8 mouse cellular contexts compared by ENCODE assay signal in genomic region chr2:31458989-31459936, GRCm38 (mm10). TPM values are rescaled to one million over a fixed set of nuclear protein-coding genes. Genes with fewer than 3 reads are reported as not detected.
A peak's percentile ranks its signal among the peaks of the same experiment; 100 is the strongest.
DNase-seq lines count a peak whose midpoint lies in the region; ATAC-seq and TF ChIP-seq lines count a peak whose summit lies in the region.

No protein-coding gene starts in this region.

- H3K27ac ChIP-seq in heart, embryonic 15.5 days = no peak overlapping the region
- H3K27ac ChIP-seq in ES-Bruce4 (ENCODE audit: insufficient read depth, low read length) = no peak overlapping the region
- no peak overlapping the region for H3K27ac ChIP-seq in hindbrain, embryonic 14.5 days
- H3K27ac ChIP-seq in midbrain, embryonic 11.5 days (ENCODE audit: low read depth, low read length) = no peak overlapping the region

- 43% methylated on average over 16 of the region's 16 CpGs for WGBS in heart, embryonic 15.5 days
- 40% methylated on average over 16 of the region's 16 CpGs for WGBS in hindbrain, embryonic 14.5 days
- WGBS in midbrain, embryonic 11.5 days = 43% methylated on average over 16 of the region's 16 CpGs

- H3K4me2 ChIP-seq in heart, embryonic 15.5 days = peak overlapping the region; percentile 66
- peak overlapping the region; percentile 72 for H3K4me2 ChIP-seq in hindbrain, embryonic 14.5 days (replicated peaks)
- peak overlapping the region; percentile 80; the same call in 1 of the 2 replicates for H3K4me2 ChIP-seq in midbrain, embryonic 11.5 days

- no peak for DNase-seq in heart, adult 8-10 months (ENCODE audit: low spot score)
- DNase-seq in hindbrain, embryonic 14.5 days (ENCODE audit: low spot score) = no peak
- no peak for DNase-seq in midbrain, embryonic 11.5 days (ENCODE audit: low spot score, missing footprints)
- DNase-seq in right cerebral cortex, postnatal 25 days = no peak
- no peak for DNase-seq in cerebellum, postnatal 36 days
- DNase-seq in layer of hippocampus, postnatal 10 days (ENCODE audit: low spot score in 2 of 2) = no peak

- TF ChIP-seq CTCF in ES-Bruce4 (IDR thresholded peaks at IDR 0.05; ENCODE audit: low read depth, low read length) = no peak

- no peak for TF ChIP-seq POLR2A in ES-Bruce4 (IDR thresholded peaks at IDR 0.05; ENCODE audit: insufficient read depth, low read length)

- no peak for ATAC-seq in heart, embryonic 15.5 days (replicated peaks; ENCODE audit: insufficient number of reproducible peaks, insufficient read depth, low FRiP score, low read depth)
- no peak for ATAC-seq in hindbrain, embryonic 14.5 days (ENCODE audit: low FRiP score)
- ATAC-seq in midbrain, embryonic 11.5 days (ENCODE audit: low FRiP score) = no peak

- H3K4me3 ChIP-seq in heart, embryonic 15.5 days = peak overlapping the region; percentile 37; the same call in 1 of the 2 replicates
- H3K4me3 ChIP-seq in ES-Bruce4 (ENCODE audit: low read depth, low read length) = 0 out of 2 replicates have a peak overlapping the region, but pooled peaks have one; percentile 62
- peak overlapping the region; percentile 38 for H3K4me3 ChIP-seq in hindbrain, embryonic 14.5 days (replicated peaks; ENCODE audit: low read length)
- no peak overlapping the region for H3K4me3 ChIP-seq in midbrain, embryonic 11.5 days (ENCODE audit: low read depth, low read length)

- TF ChIP-seq EP300 in ES-Bruce4 (IDR thresholded peaks at IDR 0.05; ENCODE audit: insufficient read depth, low read depth, low read length) = no peak

- no peaks in the 10 kb centered on the region for H3K9me3 ChIP-seq in heart, embryonic 15.5 days (replicated peaks)
- no peaks in the 10 kb centered on the region for H3K9me3 ChIP-seq in ES-Bruce4 (replicated peaks; ENCODE audit: control insufficient read depth, insufficient read depth, low read length, poor library complexity, severe bottlenecking)
- H3K9me3 ChIP-seq in hindbrain, embryonic 14.5 days (ENCODE audit: control insufficient read depth, low read length) = no peaks in the 10 kb centered on the region
- no peaks in the 10 kb centered on the region for H3K9me3 ChIP-seq in midbrain, embryonic 11.5 days (ENCODE audit: control insufficient read depth, low read length)

- no peaks in the 10 kb centered on the region for H3K36me3 ChIP-seq in heart, embryonic 15.5 days
- H3K36me3 ChIP-seq in ES-Bruce4 (ENCODE audit: control insufficient read depth, insufficient read depth, low read length, poor library complexity, severe bottlenecking) = no peaks in the 10 kb centered on the region
- H3K36me3 ChIP-seq in hindbrain, embryonic 14.5 days (replicated peaks; ENCODE audit: control insufficient read depth, insufficient read depth) = no peaks in the 10 kb centered on the region
- H3K36me3 ChIP-seq in midbrain, embryonic 11.5 days (ENCODE audit: control insufficient read depth, insufficient read depth, low read length) = no peaks in the 10 kb centered on the region

- no peak overlapping the region for H3K9ac ChIP-seq in heart, embryonic 15.5 days
- H3K9ac ChIP-seq in ES-Bruce4 (ENCODE audit: low read depth, poor library complexity, severe bottlenecking) = 0 out of 2 replicates have a peak overlapping the region, but pooled peaks have one; percentile 31
- H3K9ac ChIP-seq in hindbrain, embryonic 14.5 days = no peak overlapping the region
- H3K9ac ChIP-seq in midbrain, embryonic 11.5 days (ENCODE audit: low read length) = no peak overlapping the region

- H3K4me1 ChIP-seq in heart, embryonic 15.5 days (replicated peaks) = peaks cover 33% of the 10 kb centered on the region
- peaks cover 2% of the 10 kb centered on the region for H3K4me1 ChIP-seq in ES-Bruce4 (ENCODE audit: control insufficient read depth, insufficient read depth, low read length)
- no peaks in the 10 kb centered on the region for H3K4me1 ChIP-seq in hindbrain, embryonic 14.5 days (replicated peaks; ENCODE audit: control insufficient read depth, insufficient read depth, low read length)
- H3K4me1 ChIP-seq in midbrain, embryonic 11.5 days (ENCODE audit: control insufficient read depth, insufficient read depth, low read length) = peaks cover 6% of the 10 kb centered on the region; the same call in 1 of the 2 replicates

- peaks cover 49% of the 10 kb centered on the region for H3K27me3 ChIP-seq in heart, embryonic 15.5 days
- no peaks in the 10 kb centered on the region for H3K27me3 ChIP-seq in ES-Bruce4 (ENCODE audit: control insufficient read depth, insufficient read depth, low read length, poor library complexity, severe bottlenecking)
- H3K27me3 ChIP-seq in hindbrain, embryonic 14.5 days (ENCODE audit: control insufficient read depth, insufficient read depth, low read length) = peaks cover 60% of the 10 kb centered on the region
- peaks cover 28% of the 10 kb centered on the region for H3K27me3 ChIP-seq in midbrain, embryonic 11.5 days (ENCODE audit: control insufficient read depth, insufficient read depth, low read length)

RNA-seq across cellular contexts. Expression of gene Ass1, which starts 10.7 kb away (rescaled TPM):
- polyA plus RNA-seq in heart, embryonic 15.5 days (2015; fragmentation: Nextera tagmentation; extraction: Ambion mirVana) = 7.7 and 15.5 TPM in 2 replicates
- total RNA-seq in heart, adult 8-10 months (2022) = 1 to 10 TPM; 5.3 to 7.9 (median 7.0) TPM
- 168 and 176 TPM in 2 replicates for polyA plus RNA-seq in ES-Bruce4 (2011; ENCODE audit: insufficient read depth, insufficient read length, low read depth, missing spikeins)
- 6.1 and 8.0 TPM in 2 replicates for polyA plus RNA-seq in hindbrain, embryonic 14.5 days (2014; fragmentation: Nextera tagmentation; extraction: Ambion mirVana)
- 9.6 and 10.3 TPM in 2 replicates for polyA plus RNA-seq in midbrain, embryonic 11.5 days (2014; fragmentation: Nextera tagmentation; extraction: Ambion mirVana)
- 10 to 100 TPM; 13.6 to 17.6 TPM for total RNA-seq in layer of hippocampus, postnatal 10 days (2021)

Comparison
In these comparisons a context has a peak if more than half of its experiments do, and no peak if none do; other contexts are left out.
1. RNA of gene Ass1, which starts 10.7 kb away (polyA plus RNA-seq): 168 to 176 TPM in ES-Bruce4; 9.6 to 10.3 TPM in midbrain, embryonic 11.5 days, 7.7 to 15.5 TPM in heart, embryonic 15.5 days and 6.1 to 8.0 TPM in hindbrain, embryonic 14.5 days; every median in the first group is over 10 times any median in the second.
2. Peak in every context shown above with its lines, with median percentiles within 50 percentile points of each other: H3K4me2 ChIP-seq.